Mouse (Mus musculus) liver, adult 2 months (tissue): Measurements from ENCODE around the gene Tmod1.

Experiments used
- CTCF ChIP-seq: fragments of 200-500 bp; IDR thresholded peaks from 2 replicates; pipeline ENCODE4 v1.5.1; 2011; ENCODE audit warnings: low read depth, low read length, control low read depth
- POLR2A ChIP-seq: fragments of 200-500 bp; IDR thresholded peaks from 2 replicates; pipeline ENCODE4 v1.6.1; 2011; ENCODE audit warnings: low read length, control low read depth; ENCODE audit not compliant: insufficient read depth; ENCODE audit errors: extremely low read depth

DNA sequence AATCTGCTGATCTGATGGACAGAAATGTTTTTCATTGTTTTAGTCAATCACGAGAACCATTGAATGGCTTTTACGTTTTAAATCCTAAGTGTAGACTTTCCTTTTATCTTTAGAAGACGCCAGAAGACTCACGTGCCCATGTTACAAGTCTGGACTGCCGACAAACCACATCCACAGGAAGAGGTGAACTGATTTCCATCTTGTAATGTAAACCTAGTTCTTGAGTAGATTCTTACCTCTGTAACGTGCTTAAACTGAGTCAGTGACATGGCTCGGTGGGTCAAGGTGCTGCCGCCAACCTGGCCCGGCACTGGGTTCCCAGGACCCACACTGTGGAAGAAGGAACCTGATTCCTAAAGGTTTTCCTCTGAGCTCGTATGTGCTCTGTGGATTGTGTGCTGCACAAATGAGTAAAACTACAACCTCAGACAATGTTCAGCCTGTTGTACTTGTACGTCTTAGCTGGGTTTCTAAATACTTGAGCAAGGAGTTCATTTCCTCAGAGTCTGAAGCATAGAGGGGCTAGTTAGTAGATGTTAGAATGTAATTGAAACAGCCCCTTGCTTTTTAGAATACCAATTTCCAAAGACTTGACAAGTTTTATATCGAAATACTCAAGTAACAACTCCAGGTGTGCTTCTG, 113.3 kb downstream of the Tmod1 start:
- no peak for TF ChIP-seq CTCF
- TF ChIP-seq POLR2A, result no peak
